Mouse (Mus musculus) neural tube, embryonic 10.5 days (tissue): ENCODE results near the gene Ropn1l.

Experiments
- DNase-seq: peaks from one replicate; pipeline ENCODE4 v3.0.0-alpha.2; 2017; ENCODE audit warnings: low spot score; ENCODE audit errors: extremely low spot score

The Ropn1l gene

DNA sequence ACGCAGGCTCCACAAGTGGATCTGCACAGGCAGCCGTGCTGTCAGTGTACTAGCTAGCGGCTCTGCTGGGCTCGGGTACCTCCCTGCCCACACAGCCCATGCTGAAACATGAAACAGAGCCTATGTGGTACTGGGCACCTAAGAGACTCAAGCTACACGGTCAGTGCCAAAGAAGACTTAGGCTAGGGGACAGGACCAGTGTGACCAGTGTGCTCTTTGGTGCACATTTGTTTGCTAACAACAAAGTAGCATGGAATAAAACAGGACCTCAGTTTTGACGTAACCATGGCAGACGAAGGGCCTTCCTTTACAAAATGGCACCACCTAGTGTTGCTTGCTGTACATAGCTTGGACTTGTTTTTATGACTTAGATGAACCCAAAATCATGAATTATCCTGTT is 6.4 kb downstream of the Ropn1l start:
- no peak for DNase-seq

DNA sequence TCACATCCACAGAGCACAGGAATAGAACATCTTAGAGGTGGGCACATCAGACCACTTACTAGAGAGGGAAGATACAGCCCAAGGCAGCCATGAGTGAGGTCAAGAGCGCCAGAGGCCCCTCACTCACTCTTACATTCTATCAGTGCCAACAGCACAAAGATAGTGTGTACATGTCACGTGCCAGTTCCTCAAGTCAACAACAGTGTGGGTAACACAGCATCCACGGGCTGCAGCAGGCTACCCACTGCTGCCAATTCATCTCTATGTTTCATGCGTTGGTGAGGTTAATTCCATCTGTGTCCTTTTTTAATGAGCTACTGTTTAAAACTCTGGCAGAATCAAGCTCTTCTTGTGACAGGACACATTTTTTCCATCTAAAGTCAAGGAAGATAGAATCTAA is 10.8 kb downstream of the Ropn1l start:
- no peak for DNase-seq

DNA sequence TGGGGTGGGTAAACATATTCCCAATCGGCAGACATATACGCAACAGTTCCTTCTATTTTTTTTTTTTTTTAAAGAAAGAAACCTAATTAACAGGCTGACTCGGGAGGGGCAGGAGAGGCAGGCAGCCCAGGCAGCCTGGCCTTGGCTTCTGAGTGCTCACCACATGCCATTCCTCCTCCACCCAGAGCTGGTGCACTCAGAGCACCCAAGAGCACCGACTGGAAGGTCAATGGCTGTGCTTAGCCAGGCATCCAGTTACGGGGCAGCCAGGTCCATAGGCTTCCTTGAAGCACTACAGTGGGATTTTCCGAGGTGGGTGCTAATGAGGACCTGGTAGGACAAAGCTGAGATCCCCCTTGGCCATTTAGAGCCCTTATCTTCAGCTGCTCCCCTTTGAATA is 11.5 kb downstream of the Ropn1l start:
- no peak for DNase-seq

DNA sequence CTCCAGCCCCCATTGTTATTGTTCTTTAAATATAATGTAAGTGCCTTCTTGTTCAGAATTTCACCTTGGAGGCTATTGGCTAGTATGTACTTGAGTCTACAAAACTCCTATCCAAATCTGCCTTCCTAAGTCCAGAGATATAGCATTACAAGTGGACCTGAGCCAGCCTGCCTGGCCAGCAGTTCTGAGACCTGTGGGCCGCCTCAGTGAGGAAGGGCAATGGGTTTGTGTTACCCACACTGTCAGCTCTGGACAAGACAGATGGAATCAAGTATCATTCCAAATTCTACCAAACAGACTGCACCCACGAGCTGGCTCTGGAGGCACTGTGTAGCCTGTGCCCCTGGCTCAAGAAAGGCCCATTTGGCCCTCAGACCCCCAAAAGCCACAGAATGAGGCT is 16.7 kb downstream of the Ropn1l start:
- no peak for DNase-seq

DNA sequence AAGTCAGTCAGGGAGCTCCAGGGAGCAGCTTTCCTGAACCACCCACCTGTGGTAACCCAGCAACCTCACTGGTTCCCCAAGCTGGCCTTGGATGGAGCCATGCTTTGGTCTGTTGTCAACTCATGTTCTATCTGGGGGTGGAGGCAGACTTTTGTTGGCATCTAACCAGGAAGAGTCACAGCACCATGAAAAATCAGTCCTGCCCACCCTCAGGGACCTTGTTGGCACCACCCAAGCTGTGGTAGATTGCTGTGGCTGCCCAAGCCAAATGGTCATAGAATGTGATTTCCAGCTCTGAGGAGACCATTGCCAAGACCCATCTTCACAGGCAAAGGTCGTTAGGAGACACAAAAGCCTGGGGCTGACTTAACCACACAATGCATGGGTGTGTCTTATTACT is 17.5 kb downstream of the Ropn1l start:
- no peak for DNase-seq

DNA sequence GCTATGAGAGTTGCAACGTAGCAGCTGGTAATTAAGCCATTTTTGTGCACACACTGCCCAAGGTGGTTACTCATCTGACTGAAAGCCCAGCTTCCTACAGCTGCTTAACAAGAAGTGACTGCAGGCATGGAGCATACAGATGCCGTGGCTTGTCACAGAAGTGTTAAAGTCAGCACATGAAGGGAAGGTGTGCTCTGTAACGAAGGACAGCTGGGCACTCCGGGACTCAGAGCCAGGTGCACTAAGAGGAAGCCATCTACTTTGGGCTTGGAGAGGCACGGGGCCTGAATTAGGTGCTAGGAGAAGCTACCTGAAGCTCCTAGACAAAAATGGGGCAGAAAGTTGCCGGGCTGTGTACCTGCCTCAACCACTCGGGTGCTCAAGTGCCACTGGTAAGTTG is 19.8 kb downstream of the Ropn1l start:
- no peak for DNase-seq

DNA sequence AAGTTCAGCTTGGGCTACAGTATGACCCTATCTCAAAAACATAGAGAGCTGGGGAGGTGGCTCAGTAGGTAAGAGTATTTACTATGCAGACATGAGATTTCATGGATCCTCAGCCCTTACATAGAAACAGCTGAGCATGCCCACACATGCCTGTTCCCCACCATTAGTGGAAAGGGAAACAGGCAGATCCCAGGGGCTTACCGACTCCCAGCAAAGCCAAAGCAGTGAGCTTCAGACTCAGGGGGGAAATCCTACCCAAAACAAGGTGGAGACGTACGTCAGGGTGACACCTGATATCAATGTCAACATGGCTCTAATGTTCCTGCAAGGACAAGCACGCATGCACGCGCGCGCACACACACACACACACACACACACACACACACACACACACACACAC is 21.7 kb downstream of the Ropn1l start:
- no peak for DNase-seq

DNA sequence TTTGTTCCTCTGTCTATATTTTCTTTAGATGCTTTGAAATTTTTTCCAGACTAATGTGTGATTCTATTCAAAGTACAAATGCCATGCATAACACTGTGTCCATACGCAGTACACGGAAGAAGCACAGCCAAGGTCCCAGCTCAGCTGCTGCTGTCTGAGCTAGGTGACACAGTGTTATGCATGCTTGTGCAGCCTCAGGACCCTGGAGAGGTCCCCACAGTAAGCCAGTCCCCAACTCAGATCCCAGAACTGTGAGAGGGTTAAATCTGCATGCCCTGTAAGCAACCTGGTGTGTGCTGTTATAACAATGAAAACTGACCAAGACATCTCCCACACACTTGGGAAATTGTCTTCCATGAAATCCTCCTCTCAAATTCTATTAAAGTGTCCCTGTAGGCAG is 23.5 kb downstream of the Ropn1l start:
- no peak for DNase-seq

DNA sequence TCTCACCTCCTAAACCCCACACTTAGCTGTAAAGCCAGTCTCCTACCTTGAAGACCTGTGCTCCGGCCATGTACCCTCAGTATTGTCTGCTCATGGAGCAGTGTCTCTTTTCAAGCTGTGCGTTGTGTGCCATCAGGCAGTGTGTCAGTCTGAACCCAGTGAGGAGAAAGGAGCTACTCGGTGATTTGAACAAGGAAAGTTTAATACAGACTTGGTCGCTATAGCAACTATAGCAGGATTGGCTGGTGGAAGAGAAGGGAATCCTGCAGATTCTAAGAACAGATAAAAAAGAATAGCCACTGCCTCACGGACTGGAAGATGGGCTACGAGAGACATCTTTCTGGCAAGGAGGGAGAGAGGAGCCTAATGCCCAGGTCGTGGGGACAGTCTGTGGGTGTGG is 24.1 kb downstream of the Ropn1l start:
- DNase-seq: no peak

DNA sequence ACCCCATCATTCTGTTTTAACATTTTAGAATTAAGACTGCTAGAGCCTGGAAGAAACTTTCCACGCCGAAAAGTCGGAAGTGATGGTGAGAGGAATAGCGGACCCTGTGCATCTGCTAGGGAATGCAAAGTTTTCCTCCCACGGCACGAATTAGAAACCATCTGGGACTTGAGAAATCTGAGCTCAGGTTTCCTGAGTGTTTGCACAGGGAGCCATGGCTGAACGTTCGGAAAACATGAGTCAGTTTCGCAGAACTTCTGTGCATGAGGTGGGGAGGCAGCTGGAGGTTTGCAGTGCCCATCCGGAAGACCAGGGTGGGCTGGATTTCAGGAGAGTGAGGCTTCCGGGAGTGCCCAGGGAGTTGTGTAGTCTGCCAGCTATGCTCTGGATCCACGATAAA is 25.0 kb downstream of the Ropn1l start:
- no peak for DNase-seq

DNA sequence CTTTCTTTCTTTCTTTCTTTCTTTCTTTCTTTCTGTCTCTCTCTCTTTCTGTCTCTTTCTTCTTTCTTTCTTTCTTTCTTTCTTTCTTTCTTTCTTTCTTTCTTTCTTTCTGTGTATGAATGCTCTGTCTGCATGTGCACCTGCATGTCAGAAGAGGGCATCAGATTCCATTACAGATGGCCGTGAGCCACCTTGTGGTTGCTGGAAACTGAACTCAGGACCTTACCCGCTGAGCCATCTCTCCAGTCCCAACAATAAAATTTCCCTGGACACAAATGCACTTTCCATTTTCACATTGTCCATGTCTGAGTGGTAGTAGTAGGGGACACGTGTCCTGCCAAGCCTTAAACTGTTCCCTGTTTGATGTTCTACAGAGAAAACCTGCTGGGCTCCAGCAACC is 26.1 kb downstream of the Ropn1l start:
- DNase-seq: no peak

DNA sequence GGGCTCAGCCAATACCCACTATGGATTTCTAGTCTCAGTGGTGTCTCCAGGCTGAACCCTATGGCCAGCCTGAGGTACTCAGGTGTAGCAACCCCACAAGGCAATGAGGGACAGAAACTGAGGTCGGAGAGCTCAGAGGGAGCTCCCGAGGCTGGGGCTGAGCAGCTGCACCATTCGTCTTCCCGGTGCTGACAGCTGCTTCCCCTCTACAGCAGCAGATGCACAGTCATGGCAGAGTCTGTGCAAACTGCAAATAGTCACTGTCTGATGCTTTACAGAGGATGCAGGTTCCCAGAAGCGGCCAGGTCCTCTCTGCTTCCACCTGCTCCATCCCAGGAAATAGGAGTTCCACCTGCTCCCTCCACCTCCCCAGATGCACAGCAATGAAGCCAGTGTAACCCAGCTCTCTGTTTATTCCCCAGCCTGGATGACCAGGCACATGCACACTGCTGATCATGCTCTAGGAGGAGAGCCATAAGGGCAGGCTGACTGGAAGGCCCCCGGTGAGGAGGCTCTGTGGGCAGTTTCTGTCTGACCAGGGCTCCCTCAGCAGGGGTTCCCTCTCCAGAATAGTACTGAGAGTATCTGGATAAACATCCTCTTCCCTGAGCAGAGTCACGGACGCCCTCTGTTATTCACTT is 27.4 kb downstream of the Ropn1l start:
- peak; percentile 30 for DNase-seq

DNA sequence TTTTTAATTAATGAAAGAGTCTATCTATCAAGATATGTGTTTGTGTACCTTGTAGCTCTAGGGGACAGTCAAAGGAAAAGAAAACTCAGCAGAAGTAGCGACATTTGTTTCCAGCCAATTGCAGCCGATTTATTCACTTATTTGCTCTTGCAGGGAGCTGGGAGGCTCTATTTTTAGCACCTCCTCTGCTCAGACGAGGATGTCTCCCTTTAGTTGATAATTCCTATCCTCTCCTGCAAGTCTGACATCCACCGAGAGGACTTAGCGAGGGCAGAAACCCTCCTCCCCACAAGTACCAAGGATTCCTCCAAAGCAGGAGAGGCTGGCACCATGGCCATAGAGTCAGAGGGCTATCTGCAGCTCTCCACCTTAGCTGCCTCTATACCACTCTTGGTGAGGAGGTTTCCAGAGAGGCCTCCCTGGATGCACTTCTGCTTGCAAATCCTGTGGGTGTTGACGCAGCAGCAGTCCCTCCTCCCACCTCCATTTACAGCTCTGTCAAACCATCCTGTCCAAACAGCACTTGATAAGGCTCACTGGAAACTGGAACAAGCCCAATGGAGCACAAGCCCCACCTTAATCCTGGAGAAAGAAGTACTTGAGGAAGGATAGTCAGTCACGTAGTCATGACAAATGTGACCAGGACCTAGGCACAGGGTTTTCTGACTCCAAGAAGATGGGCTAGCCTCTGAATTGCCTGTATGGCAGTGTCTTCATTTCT is 30.7 kb downstream of the Ropn1l start:
- DNase-seq: no peak

DNA sequence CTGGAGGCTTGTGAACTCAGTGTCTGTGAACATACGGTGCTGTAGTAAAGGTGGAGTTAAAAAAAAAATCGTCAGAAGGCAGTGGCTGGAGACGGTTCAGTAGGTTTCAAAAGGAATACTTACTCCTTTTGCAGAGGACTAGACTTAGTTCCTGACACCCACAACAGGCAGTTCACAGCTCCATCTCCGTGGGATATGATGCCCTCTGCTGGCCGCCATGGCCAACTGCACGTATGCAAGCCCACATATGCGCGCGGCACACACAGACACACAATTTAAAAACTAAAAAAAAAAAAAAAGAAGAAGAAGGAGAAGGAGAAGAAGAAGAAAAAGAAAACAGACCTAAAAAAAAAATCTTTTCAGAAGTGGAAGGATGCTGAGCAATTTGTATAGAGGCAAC is 34.5 kb downstream of the Ropn1l start:
- DNase-seq: peak; percentile 39

DNA sequence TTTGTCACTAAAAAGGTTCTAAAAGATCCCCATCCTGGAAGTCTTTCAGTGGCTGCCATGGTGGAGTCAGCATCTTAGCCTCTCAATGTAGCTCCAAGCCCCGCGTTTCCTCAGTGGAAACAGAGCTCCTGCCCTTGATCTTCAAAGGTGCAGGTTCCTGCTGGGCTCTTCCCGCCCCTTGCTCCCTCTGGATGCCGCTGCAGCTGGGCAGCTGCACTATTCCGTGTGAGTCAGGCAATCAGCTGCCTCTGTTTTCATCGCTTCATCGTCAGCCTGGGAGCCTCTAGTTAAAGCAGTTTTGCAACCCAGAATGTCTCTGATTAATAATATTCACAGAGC is 34.9 kb downstream of the Ropn1l start:
- DNase-seq: peak; percentile 22

DNA sequence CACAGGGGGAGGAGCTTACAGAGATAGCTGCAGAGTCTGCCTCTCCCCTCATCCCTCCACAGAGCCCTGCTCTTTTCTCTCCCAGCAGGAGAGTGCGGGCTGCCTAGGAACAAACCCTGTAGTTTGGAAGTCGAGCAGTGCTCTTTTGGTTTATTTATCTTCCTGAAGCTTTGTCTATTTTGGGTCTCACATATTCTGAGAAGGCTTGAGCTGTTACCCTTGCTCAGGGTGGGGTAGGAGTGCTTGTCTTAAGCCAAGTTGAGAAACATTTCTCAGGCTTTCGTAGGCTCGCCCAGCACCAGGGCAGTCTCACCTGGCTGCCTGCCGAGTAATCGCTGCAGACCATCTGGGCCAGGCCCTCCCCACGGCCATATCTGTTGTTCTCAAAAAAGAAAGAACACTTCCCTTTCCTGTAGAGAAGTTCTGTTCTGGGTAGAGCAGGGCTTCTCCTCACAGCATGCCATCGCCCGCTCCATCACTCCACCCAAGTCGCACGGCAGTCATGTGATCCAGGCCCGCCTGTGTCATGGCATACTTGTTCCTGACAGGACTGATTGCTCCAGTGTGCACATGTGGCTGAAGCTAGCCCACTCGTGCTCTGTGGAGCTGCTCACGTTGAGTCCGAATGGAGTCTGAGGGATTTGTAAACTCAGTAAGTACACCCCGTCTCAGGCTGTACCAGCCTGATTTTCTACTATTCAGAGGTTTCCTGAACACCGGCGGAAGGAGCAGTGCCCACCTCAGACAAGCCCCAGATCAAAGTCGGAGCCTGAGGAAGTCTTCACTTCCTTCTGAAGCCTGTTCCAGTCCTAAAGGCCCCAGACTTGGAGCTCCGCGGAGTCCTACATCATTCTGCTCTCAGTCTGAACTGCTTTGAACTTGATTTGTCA is 35.5 kb downstream of the Ropn1l start:
- no peak for DNase-seq

DNA sequence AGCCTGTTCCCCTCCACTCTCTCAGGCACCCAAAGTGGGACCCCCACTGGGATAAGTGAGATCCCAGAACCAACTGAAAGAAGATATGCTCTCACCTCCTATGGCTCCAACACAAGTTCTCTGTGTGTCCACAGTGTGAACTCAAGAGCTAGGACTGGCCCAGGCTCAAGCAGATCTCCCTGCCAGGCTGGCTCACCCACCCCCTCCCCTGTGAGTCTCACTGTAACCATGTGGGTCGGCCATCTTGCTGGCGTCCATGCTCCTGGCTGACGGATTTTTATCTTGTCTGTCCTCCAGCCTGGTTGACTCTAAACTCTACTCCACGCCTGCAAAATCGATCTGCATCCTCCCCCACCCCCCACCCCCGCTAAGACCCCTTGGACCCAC is 36.1 kb downstream of the Ropn1l start:
- DNase-seq: no peak

DNA sequence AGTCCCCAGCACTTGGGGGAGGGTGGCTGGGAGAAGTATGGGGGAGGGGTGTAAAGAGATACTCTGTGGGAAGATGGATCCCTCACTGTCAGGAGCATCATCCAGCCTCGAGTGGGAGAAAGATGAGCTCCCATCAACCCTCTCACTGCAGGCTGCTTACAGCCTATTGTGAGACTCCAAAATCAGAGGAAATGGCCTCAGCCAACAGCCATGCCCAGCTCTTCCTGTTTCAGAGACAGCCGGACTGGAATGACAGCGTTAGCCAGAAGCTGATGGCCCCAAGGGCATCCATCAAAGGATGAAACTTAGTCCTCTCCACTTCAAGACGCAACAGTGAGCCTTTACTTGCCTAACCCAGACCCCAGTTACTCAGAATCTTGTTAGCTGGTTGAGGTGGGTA is 38.4 kb downstream of the Ropn1l start:
- DNase-seq: no peak

DNA sequence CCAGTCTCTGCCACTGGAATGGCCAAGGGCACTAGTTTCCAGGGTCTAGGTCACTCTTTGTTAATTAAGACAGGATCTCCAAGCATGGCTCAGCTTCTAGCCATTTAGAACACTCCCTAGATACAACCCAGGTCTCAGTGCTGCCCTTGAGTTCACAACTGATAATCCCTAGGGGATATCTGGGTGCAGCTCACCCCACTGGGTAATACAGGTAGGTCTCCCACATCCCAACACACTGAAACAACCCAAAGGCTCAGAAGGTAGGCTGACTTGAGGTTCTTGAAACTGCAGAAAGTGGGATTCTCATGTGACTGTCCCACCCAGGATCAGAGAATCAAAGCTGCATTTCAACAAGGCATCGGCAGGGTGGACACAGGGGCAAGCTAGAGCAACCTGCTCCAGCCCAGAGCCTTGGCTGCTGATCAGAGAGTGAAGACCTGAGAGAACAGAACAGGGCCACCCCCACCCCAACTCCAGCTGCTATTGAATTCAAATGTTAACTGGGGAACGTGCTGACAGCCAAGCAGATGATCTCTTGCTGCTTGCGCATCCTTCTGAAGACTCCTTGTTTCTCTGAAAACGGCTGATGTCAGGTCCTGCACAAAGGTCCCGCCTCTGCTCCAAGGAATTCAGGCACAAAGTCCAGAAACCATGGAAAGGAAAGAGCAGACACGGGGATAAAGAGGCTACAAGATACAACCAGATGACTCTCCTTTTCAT is 39.2 kb downstream of the Ropn1l start:
- DNase-seq: no peak

DNA sequence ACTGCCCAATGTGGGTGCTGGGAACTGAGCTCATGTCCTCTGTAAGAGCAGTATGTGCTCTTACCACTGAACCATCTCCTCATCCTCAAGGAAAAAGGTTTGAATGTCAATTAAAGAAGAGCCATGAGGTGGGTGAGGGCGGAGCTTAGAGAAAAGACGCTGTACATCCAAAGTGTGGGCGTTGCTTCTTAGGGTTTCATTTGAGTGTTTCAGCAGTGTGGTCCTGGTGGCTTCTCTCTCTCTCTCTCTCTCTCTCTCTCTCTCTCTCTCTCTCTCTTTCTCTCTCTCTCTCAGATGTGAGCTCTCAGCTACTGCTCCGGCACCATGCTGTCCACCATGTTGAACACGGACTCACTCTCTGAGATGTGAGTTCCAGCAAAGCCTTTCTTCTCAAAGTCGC is 39.9 kb downstream of the Ropn1l start:
- DNase-seq: no peak

DNA sequence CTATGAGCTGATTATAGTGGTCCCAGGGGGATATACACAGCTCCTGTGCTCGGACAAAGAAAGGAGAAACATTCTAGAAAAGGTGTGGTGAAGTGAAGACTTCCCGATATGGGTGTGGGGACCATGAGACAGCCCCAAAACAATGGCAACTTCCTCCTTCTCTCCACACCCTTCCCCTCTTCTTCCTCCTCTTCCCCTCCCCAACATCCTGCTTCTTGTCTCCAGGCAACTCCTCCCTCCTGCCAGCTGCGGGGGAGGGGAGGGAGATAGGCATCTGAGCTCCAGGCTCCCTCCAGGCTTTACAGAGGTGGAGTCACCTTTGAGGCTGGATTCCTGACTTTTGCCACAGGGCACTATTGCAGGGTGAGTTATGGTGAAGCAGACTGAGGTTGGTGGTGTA is 40.6 kb downstream of the Ropn1l start:
- no peak for DNase-seq

DNA sequence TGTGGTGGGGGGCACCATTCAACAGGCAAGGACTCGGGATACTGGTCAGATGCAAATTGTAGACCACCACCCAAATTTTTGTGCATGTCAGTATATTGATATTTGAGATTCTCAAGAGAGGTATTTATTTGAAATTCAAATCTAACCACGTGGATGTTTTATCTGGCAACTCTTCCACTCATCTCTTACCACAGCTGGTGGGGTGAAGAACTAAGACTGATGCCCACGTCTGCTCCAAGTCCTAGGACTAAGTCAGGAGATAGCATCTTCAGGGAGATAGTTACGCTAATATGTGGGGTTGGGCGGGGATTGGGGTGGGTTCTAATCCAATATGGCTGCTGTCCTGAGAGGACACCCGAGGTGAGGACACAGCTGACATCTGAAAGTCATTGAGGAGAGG is 41.1 kb downstream of the Ropn1l start:
- no peak for DNase-seq
